Mouse (Mus musculus) kidney, postnatal 4 days (tissue): ENCODE measurements around the gene Ofcc1.

Experiments used
- DNase-seq, 2 experiments: peaks; one replicate each; pipeline ENCODE4 v3.0.0; 2021; ENCODE audit warnings: mixed read lengths in 2 of 2

Gene Ofcc1

DNA sequence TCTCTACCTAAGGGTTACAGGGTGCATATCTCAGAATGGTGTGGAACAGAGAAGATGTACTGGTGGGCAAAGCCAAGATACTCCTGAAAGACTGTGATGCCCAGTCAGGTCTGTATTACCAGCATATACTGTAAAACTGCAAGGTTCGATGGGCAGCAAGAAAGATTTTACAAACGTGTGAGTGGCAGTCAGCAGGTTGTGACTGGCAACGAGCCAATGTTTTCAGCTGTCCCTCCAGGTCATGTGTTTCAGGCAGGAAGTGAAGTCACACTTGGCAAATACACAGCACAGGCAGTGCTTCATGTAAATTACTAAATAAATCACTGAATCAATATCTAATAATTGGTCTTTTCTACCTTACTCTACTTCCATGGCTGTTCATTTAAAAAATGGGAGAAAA is at the start of gene Ofcc1:
TSS of gene Ofcc1 (minus strand) at position 163 of the 400 bp plus-strand sequence.
- peak in 1 of 2 experiments; percentile 38 for DNase-seq

DNA sequence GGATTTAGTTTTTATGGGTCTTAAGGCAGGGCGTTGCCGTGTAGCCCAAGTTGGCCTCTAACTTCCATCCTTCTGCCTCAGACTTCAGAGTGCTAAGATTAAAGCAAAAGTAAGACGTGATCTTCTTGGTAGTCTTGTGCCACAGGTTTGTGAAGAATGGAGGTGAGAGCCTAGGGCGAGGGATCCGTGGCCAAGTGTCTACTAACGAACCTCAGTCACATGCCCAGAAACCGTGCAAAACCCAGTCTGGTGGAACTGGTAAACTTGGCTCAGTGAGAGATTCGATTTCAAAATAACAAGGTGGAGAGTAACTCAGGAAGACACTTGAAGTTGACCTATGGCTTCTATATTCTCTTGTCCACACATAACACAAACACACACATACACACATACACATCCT is 28.9 kb upstream of the Ofcc1 start:
- DNase-seq = no peak

DNA sequence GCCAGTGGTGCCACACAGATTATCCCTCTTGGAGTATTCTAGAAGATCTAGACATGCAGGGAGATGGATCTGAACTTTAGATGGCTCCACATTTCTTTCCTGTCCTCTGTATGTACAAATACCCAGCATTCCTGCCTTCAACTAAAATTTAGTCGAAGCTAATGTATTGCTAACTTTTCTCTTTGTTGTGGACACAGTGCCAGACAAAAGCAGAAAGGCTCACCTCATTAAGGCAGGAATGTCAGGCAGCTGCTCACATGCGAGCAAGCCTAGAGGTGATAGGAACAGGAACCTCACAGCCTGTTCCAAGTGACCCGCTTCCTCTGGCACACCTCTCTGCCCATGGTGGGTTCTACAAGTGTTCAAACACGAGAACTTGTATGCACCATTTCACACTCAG is 26.2 kb upstream of the Ofcc1 start:
- DNase-seq = no peak

DNA sequence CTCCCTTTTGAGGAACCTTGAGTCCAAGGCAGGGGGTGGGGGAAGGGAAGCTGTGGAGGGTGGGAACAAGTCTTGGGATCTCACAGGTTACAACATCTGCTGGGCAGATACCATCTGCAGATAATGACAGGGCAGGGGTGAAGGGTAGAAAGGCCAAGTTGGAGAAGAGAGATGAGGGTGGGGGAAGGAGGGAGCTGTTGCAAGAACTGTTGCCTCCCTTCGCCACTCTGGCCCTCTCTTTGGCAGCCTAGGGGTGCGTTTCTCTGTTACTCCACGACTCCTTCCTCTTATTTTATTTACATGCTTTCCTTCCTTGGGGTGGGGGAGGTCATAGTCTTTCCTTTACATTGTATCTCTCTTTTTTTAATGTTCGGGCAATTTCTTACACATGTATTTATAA is 23.7 kb upstream of the Ofcc1 start:
- DNase-seq = no peak

DNA sequence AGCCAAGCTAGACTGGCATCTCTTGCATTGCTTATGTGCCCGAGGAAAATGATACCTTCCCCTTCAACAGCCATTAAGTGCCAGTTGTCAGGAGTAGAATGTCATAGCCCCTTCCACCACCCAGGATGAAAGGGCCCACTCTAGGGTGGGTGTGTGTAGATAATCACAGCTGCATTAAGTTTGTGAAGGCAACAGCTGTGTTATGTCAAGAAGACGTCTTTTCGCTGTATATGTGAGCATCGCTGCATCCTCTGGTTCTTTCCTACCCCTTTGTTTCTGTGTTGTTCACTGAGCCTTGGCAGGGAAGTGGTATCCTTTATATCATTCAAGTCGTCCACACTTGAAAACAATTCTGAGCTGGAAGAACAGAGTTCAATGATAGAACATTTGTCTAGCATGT is 15.5 kb upstream of the Ofcc1 start:
- DNase-seq = no peak

DNA sequence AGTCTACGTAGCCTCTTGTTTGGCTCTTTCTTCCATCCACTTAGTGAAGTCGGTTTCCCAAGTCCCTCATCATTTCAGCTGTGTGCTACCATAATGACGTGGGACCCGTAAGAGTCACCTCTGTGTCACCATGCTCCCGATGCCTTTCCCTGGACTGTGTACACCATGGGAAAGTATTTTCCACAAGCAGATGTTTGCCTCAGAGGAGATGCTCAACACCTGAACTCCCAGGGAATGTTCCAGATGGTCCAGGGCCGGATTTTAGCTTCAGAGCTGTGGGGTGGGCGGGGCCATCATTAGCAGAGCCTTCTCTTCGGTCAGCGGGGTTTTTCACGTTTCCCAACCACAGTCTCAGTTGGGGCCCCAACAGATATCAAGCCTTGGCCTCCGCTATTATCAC is 5.5 kb upstream of the Ofcc1 start:
- DNase-seq = no peak

DNA sequence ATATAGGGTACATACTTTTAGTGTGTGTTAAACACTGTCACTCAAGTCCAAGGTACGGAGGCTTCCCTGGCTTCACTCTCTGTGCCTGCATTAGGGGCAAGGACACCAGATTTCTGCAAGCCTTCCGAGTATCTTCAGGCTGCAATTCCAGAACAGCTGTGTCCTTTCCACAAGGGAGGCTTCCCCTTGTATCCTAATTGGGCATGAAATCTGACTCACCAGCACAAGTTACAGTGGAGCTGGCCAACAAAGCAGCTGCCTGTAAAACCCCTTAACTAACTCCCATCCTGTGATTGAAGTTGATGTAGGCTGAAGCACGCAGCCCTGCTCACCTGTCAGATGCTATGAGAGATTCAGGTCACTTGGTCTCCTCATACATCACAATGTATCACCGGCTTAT is 3.6 kb upstream of the Ofcc1 start:
- no peak for DNase-seq

DNA sequence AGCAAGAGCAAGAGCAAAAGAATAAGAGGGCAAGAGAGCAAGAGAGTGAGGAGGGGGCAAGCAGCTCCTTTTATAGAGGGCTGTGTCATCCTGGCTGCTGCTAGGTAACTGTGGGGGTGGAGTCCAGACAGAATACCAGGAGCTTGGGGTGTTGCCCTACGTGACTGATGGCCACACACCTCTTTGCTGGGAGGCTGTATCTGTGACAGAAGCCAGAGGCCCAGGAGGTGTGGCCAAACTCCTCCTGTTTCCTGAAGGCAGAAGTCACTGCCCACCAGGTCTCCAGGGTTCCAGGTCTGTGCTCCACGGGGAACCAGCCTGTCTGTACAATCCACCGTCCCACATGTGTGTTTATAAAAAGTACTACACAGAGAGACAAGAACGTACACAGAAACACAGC is 558 bp downstream of the Ofcc1 start:
- no peak for DNase-seq

DNA sequence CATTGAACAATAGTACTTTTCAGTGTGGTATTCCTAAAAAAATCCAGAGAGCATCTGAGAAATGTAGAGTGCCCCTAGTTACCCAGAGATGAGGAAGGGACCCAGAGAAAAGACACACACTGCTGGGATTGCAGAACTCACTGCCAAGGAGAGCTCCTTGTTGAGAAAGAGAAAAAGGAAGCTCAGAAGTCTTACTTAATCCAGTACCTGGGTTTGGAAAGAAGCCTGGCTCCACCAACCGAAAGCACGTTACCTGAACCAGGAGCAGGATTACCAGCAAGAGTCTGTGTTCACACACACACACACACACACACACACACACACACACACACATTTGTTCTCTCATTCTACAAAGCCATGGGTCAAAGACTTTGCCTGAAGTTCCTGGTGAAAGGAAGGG is 14.2 kb downstream of the Ofcc1 start:
- no peak for DNase-seq

DNA sequence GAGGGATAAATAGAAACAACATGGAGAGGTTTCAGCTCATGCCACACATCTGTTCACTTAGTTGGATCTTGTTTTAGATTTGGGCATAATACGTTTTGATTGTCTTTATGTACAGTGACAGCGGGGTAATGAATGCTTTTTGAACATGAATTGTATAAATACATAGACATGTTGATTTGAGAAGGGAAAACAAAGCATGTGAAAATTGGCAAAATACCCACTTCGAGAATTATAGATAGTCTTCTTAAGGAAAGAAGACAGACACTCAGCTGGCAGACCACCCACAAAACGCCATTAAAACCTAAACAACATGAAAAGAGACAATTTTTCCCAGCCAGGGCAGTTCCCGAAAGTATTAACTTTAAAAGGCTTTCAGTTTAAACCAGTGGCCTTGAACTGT is 37.9 kb downstream of the Ofcc1 start:
- DNase-seq = no peak

DNA sequence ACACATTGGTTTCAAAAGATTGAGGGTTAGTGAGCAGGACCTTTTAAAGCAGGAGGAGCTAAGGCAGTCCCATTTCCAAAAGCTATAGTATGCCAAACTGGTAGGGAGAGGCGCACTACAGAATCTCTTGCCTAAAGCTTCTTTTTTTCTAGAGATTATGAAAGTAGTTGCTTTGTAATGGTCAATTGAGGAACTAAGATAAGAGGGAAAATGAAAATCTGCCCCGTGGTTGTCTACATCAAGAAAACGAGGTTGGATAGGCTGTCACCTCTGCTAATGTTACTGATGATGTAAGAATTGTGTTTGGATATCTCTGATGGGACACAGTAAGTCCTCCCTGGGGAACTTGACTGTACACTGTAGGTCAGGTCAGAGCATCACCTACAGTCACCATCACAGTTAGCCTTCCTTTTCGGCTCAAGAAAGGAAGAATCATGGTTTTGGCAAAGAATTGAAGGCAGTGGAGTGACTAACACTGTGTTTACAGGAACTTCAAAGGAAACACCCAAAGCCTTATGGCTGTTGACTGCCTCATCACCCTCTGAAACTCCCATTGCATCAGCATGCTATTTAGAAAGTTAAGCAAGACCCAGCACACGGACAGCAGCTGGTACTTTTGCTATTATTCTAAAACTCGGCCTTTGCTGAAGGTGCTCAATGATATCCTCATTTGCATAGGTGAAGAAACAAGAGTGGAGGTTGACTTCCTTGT is 40.3 kb downstream of the Ofcc1 start:
- no peak for DNase-seq

DNA sequence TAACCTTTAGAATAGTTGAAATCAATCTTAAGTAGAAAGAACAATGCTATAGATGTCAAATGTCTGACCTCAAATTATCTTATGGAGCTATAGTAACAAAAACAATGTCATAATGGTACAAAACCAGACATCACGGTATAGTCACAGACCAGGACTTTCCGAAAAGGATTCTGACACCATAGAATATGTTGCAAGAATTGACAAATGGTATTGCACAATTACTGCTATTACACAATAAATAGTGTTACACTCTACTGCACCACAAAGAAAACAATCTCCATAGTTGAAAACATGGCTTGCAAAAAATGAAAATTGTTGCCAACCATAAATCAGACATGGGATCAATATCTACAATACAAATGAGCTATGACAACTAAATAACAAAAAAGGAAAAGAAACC is 43.5 kb downstream of the Ofcc1 start:
- no peak for DNase-seq

DNA sequence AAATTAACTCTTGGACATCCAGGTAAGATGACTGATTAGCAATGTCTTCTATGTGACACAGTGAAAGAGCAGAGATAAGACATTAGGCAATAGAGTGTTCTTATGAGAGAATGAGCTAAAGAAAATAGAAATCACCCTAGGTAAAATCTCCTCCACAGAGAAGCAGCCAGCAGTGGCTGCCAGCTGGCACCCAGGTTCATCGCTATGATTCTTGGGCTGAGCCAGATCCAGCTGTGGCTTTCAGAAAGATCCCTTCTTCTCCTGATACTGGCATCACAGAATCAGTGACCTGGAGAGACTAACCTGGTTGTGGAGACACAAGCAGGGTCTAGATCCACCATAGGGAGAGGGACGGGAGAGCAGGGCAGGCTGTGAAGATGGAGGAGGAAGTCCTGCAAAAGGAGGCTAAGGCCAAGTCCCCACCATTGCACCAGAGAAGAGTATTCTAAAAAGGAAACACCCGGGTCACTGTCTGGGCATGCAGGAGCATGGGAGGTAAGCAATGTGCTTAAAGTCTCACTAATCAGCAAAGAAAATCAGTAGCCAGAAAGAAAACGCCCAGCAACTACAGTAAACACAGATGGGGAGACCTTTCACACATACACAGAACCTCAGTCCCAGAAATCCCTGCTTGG is 46.0 kb downstream of the Ofcc1 start:
- no peak for DNase-seq

DNA sequence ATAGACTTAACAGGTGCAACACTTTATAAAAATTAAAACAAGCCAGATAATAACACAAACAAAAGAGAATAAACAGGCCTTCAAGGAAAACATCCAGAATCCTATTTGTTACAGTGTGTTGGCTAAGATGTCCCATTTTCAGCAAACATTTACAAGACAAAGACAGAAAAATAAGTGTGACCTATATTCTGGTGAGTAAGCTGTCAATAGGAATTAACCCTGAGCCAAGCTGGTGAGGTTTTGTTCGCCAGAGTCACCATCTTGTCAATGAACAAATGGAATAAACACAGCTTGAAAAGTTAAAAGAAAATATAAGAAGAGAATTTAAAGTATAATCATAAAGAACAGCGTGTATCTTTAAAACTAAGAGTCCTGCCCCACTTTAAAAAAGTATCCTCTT is 68.4 kb downstream of the Ofcc1 start:
- DNase-seq = no peak

DNA sequence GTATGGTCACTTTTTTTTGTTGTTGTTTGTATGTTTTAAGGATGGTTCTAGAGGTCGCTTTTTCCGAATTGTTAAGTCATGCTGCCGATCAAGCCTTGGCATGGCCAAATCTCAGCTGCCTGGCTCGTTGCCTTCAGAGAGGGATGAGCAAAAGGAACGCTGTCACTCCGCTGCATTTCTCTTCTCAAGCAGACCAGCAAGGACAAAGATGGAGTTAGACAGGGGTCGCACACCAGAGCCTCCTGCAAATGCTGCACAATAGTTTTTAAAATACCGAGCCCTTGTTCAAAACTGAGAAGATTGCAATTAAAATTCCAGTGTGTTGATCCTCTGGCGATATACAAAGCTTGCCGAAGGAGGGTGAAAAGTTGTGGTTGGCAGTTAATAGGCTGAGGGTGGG is 70.4 kb downstream of the Ofcc1 start:
- no peak for DNase-seq

DNA sequence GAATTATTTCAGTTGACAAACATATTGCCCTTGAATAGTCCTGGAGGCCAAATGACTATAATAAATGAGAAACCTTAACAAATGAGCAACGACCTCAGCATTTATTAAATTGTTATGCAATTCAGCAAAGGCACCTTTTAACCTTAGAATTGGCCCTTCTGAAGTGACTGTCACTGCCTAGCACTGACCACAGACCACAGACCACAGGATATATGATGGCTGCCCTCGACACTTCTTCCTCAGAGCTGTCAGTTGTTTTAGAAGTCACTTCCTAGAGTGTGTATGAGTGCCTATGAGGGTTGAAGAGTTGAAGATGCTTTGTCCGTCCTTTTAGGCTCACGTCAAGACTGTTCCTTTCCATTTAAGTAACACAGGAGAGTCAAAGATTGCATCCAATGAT is 72.6 kb downstream of the Ofcc1 start:
- no peak for DNase-seq

DNA sequence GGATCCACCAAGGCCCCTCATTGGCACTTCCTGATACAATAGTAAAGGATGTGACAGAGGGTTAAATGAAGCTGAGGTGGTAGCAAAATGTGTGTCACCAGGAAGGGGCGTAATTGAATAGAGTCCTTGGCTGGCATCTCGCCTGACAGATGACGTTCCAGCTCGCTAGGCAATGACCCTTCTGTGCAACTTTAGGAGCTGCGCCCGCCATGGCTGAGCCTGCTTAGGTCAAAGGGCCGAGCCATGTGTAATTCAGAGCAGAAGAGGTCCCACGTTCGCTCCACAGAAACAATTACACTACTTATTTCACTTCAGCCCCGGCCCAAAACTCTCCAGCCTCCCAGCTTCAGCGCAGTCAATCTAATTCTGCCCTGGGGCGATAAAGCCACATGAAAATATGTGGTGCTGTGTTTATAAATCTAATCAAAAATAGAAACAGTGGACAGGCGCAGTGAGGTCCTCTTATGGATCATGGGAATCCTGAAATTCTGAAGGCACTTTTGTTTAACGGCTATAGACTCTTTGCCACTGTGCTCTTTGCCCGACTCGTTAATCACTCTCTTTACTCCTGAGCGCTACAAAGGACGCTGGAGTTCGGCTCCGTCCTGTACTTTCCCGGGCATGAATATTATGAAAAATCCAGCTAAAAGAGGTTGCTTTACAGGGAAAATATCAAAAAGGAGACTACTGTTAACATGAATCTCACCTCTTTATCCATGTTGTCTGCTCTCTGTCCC is 73.8 kb downstream of the Ofcc1 start:
- peak; percentile 16 to 32 for DNase-seq

DNA sequence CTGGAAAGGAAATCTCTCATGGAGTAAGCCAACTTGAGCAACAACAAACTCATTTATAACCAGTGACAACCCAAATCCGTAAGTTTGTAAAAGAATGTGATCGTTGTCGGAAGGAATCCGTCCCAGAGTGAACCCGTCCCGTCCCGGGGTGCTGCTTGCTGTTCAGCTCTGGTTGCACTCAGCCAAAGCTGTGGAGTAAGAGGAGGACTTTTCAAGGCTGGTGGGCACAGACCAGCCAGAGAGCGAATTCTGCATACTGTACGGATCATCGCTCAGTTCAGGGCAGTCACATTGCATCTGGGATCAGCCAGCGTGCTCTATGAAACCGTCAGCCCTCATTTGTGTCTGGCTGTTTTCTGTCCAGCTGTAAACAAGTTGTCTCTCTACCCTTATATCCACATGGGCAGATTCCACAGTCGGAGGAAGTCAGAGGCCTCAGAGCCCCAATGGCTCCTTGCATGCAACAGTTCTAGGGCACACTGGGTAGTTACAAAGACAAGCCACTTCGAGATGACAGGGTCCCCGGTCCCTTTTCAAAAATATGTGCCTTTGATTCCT is 75.9 kb downstream of the Ofcc1 start:
- peak; percentile 28 to 44 for DNase-seq

DNA sequence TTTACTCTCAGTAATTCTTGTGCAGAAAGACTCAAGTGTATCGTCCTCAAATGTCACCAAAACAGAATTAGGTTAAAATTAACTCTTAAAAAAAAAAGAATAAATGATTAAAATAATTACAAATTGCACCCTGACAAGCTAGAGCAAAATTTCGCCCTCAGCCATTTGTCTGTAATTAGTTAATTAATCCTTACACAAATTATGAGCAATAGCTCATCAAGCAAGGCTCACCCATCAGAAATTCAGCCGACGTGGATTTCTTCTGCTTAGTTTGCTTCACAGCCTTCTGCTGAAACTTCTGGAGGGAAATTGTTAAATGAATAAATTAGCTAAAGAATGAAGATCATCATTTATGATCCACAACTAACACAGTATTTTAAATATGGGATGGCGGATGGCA is 80.6 kb downstream of the Ofcc1 start:
- DNase-seq = no peak

DNA sequence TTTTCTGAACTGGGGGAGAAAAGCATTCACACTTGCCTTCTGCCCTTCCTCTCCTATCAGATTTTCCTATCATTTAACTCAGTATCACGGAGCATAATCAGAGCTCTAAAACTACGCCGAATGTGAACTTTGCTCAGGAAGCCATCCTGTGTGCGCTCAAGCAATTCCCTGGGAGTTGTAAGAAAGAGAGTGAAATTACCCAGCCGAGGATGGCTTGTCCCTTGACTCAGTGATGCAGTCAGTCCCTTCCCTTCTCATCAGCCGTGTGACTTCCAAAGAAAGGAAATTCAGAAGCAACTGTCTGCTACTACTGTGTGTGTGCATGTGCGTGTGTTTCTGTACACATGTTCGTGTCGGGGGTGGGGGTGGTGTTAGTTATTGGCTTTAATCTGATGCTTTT is 93.7 kb downstream of the Ofcc1 start:
- DNase-seq = peak in 1 of 2 experiments; percentile 1

DNA sequence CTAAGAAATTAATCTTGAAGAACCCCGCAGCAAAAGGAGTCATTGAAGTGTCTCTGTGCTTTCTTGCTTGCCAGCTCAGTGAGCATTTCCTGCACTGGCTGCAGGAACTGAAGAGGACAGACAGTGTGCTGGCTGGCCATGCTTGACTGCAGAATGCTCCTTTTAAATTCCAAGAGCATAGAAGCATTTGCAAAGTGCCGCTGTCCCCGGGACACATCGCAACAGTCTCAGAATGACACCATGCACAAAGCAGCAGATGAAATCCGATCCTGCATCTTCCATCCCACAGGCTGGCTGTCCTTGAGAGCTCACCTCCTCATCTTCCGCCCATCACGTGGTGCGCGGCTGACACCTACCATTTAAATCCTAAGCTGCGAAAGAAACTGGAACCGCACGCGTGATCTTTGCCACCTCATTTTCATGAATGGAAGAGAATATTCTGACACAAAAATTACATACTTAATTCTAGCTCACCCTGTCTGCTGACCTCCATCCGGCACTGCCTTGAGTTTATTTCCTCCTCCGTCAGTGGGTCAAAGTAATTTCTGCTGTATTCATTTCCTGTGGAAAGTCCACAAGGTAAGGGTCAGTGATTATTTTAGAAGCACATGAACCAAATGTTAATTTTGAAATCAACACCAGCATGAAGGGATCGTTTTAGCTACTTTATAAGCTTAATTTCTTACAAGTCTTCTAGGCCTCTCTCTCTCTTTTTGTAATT is 98.0 kb downstream of the Ofcc1 start:
- DNase-seq = peak; percentile 31 to 47

DNA sequence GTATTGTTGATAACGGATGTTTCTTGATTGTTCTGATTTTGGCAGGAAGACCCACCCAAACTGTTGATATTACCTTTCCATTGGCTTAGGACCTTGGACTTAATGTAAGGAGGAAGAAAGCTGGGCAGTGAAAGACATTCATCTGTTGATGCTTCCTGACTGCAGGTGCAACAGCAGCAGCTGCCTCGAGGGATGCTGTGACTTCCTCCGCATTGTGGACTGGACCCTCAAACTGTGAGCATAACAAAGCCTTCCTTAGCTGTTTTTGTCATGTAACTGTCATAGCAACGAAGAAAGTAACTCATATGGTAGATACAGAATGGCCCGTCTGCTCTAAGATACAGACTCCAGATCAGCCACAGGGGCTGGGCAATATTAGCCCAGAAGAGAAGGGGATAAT is 102.5 kb downstream of the Ofcc1 start:
- DNase-seq = no peak

DNA sequence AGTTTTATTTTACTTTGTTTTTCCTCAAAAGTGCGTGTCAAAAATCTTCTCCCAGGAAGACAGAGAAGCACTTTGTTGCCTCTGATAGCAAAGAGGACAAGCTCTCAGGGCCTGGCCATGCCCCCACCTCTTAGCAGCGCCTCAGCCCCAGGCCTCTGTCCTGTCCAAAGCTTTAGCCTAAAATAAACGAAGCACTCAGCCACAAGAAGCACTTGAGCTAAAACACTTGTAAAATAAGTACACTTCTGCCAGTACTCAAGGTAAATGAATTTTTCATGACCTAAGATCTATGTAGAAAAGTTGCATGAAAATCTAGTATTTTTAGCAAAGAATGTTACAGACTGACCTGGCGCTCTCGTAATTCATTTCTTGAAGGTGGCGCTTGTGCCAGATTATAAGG is 117.4 kb downstream of the Ofcc1 start:
- no peak for DNase-seq
